Mouse (Mus musculus) mature B cell (primary cell): ENCODE results near the gene Pxylp1.

Source experiments
- in situ Hi-C: fragments of 300-500 bp; cut with MboI; formaldehyde crosslinking; loops from 2 replicates; pipeline ENCODE4 v1.14.3; 2019

Gene Pxylp1

DNA sequence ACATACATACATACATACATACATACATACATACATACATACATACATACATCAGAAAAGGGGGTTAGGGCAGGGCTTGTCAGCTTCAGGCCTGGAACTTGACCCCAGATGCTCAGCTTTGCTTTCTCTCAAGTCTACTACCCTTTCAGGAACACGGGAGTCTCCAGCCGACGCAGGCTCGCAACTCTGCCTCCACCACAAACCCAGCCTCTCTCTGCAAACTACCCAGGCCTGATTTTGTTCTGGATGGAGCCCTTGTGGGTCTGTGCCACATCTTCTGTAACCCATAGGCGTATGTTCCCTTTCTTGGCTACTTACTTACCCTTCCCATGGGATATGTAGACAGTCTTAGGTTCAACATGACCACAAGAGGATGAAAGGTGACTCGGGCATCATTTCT is 1.7 kb downstream of the Pxylp1 start:
- in situ Hi-C loops, result no loop called here

DNA sequence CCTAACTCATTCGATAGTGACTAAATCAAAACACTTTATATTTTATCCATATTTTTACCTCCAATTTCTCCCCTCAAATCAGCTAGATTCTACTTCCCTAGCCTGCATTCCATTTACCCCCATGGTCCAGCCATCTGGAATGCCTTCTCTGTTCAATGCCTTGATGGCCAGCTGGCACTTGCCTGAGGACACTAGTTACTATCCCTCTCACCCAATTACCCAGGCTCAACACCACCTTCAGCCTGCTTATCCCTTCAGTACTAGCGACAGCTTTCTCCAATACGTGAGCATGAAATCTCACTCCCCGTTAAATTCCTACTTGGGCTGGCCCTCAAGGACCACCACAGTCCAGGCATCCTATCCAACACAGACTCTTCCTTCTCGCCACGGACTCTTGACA is 2.2 kb downstream of the Pxylp1 start:
- in situ Hi-C loops, result no loop called here

DNA sequence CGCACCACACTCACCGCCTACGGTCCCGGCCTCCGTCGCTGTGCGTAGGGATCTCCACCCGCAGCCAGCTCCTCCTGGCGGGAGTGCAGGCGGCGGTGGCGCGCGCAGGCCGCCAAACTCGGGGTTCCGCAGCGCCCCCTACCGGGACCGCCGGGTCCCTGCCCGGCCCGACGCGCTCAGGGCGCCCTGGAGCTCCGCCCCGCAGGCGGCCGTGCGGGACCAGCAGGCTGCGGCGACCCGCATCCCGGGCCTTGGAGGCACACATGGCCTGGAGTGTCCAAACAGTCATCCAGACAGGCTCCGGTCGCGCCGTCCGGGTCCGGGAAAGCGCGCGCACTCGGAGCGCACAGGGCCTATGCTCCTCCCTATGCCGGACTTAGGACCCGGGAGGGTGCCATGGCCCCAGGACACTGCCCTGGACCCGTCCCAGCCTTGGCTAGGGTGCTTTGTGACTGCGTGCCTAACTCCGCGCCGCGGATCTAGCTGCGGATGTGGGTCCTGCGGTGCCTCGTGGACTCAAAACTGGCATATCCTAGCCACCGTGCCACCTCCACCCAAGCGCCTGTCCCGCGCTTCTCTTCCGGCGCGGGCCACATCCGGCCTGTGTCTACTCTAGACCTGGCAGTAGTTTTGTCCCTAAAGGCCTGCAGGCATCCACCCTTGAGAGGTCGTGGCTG is 3.0 kb downstream of the Pxylp1 start:
- in situ Hi-C loops, result no loop called here

DNA sequence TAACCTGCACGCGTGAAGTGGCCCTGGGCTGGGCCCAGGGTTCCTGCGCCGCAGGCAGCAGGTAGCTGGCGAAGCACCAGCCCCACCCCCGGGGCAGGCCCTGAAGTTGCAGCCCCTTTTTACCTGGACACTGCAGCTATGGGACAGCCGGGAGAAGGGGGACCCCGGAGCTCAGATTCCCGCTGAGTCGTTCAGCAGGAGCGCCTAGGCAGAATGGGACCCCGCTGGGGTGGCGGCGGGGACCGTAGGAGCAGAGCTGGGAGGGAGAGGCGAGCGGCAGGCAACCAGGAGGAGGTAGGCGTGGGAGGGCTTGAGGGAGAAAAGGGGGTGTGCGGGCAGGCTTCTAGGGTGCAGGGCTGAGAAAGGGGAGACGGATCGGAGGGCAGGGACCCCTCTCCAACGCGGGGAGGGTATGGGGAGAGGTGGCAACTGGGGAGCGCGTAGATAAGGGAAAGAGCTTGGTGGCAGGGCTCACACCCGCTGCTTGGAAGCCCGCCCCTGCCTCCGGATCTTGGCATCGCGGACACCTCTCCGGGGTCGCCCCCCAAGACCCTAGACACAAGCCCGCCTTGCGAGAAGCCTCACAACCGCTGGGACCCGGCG is 3.6 kb downstream of the Pxylp1 start:
- in situ Hi-C loops, result no loop called here

DNA sequence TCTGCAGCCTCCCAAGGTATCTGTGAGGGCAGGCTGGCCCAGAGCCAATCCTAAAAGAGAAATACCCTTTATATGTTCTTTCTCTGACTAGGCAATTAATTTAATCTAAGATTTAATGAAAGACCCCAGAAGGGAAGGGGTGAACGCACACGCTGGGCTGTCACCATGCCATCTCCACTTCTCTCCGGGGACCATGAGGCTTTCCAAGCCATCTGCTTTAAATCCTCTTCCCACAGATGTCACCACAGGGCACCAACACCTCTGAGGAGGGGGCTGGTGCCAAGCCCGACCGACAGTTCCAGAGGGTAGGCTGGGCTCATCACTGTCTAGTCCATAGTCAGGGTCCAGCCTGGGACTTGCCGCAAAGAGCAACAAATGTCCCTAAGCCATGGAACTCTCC is 4.5 kb downstream of the Pxylp1 start:
- in situ Hi-C loops, result no loop called here

DNA sequence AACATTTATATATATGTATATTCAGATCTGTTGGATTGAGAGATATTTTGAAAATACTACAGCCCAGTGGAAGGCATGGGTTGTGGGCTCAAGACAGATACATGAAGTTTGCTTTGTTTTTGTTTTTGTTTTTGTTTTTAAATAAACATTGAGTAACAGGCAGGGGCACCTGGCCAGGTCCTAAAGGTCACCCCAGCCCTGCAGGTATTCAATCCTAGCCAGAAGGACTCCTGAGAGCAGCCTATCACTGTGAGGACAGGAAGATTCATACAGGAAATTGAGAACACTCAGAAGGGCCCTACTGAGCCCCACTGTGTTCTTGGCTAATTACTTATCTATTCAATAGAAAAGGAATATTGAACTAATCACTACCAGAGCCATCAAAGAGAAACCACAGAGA is 5.0 kb downstream of the Pxylp1 start:
- in situ Hi-C loops, result no loop called here

DNA sequence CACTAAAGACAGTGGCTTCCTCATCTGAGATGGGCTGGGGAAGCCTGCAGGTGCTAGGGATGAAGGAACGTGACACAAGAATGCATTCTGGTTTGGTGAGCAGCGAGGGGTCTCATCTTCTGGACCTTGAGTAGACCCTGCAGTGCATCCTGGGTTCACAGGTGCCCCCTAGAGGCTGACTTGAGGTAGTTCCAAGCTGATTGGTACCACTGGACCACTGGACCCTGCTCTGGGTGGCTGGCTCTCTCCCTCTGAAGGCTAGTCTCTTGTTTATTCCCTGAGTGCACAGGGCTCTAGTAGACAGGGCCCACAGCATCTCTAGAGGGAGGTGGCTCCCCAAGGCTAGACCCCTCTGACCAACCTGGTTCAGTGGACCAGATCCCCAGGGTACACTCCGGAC is 6.7 kb downstream of the Pxylp1 start:
- in situ Hi-C loops, result no loop called here

DNA sequence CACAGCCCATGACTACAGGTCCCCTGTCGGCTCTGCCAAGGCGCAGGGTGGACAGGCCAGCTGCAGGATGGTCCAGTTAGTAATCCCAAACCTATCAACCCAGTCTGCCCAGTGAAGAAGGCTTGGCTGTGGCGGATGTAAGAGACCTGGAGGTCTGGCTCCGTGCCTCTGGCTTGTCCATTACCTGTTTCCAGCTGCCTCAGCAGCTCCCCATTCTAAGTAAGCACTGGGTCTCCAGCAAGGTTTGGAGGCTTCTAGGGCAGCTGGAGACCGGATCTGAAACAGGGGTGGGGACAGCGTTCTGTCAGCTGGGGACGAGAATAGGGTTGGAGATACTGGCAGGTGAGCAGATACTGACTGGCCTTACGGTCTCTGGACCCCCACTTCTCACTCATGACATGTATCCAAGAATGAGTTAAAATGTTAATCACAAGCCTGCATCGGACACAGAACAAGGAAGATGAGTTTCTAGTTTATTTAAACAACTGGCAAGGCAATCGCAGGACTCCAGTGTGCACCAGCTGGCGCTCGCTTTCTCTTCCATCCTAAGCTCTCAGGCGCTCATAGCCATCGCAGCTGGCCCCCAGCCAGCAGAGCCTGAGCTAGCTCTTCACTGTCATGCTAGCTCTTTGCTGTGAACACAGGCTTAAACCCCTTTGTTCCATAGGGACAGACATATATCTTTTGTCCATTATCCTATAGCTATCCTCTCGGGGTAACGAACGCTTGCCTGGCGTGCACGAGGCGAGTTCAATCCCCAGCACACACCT is 9.8 kb downstream of the Pxylp1 start:
- in situ Hi-C loops, result no loop called here

DNA sequence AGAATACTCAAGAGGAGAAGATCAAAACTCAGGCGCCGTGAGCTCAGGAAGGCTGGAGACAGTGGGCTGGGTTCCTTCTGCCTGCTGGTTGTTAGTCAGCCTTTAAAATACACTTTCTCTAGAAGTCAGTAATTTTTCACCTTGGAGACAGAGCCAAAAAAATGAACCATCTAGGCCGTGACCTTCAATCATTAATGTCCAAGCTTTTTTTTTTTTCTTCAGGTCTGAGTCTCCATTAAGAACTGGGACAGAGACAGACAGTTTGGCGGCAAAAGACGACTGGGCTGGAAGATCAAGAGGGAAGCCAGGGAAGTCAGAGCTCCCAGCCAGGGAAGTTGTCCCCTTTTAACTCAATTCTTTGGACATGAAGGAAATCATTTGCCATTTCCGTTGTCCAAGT is 10.6 kb downstream of the Pxylp1 start:
- in situ Hi-C loops, result no loop called here

DNA sequence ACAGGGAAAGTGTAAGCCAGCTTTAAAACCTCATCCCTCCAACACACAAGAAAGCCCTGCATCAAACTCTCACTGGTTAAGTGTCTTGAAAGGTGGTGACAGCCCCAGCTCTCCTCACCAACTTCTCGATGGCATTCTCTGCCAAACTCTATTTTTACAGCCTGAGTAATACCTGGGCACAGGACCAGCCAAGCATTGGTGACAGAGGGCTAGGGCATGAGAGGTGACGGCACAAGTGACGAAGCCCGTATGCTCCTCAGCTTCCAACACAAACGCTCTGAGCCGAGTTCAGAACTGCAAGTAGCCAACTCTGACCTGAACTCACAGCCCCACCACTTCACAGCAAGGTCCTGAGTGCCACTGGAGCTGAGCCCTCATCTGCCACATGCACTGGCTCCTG is 13.4 kb downstream of the Pxylp1 start:
- in situ Hi-C loops, result no loop called here

DNA sequence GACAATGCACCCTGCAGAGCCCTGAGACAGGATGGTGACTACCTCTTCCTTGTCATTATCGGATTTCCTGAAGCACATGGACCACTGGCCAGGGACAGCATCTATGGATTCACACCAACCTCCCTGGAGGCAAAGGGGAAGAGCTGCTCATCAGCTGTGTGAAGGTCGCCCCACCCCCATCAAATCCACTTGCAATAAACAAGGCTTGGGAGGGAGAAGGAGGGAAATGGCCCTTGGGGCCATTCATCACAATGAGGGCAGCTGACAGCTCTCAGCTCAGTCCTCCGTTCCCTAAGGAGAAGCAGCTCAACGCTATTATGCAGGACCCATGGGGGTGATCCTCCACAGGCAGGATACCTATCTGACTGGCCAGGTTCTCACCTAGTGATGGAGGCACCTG is 14.0 kb downstream of the Pxylp1 start:
- in situ Hi-C loops, result no loop called here

DNA sequence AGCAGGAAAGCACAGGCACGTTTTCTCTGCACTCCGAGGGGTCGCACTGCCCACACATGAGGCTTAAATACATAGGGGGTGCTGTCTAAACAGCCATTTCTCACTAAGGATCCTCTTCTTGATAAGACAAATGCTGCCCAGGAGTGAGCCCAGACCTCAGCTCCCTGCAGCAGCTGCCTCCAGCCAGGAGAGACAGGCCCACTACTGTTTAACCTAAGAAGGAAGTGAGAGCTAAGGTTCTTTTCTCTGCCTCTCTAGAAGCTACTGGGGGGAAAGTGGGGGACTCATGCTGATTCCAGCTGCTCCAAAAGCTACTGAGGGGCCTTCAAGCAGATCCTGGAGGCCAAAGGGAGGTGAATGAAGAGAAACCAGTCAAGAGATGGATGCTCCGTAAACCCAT is 16.8 kb downstream of the Pxylp1 start:
- in situ Hi-C loops, result no loop called here

DNA sequence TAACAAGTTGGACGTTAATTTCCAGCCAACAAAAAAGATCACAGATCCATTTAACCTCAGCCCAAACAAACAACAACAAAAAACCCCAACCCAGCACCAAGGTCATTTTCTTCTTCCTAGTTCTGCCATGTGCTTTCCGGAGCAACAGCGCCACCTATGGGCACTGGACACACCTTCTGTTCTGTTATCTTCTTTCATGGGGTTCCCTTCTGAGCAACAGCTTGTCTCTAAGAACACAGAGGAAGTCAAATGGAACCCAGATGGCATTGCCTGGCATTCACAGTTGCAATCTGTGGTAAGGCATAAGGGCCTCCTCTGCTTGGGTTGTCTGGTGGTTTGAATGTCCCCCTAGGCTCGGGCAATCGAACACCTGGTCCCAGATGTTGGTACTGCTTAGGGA is 19.4 kb downstream of the Pxylp1 start:
- in situ Hi-C loops, result no loop called here

DNA sequence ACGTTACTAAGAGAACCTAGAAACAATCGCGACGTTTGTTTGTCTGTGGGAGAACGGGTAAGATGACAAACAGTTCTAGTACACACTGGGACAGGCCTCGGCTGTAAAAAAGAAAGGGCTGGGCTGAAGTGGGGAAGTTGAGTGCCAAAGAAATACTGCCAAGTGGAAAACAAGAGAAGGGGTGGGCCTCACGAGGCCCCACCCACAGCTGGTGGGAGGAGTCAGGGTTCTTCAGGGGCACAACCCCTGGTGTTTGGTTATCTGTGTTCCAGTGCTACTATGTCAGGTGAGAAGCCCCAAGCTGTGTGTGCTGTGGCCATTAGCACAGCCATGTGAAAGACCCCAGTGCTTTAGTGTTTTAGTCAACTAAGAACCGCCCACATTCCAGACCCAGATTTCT is 22.4 kb downstream of the Pxylp1 start:
- in situ Hi-C loops, result no loop called here

DNA sequence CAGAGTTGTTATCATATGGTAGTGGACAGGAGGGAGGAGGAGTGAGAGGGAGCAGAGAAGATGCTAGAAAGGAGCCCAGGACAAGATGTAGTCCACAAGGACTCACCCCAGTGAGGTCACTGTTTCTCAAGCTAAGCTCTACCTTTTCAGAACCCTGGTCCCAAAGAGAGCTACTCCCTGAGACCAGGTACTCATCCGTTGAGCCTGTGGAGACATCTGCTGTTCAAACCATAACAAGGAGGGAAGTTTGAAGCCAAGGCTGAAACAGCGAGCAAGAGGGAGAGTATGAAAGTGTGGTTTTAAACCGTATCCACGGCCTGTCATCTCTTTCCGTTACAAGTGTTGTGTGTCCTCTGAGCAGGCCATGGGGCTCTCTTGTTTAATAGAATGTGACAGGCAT is 22.9 kb downstream of the Pxylp1 start:
- in situ Hi-C loops, result no loop called here

DNA sequence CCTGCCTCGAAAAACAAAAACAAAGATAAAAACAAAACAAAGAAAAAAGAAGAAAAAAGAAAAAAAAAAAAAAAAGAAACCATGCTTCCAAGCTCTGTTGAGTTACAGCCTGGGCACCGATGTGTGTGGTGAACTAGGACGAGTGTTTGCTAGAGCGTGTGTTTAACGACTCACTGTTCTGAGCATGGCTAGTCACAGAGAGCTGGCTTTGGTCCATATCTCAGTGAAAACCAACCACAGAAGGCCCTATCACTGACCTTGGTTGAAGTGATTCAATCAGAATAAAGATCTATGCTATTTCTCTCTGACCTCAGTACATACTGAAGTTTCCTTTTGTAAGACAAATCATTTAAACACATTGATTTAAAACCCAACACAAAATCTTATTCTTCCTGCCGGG is 23.9 kb downstream of the Pxylp1 start:
- in situ Hi-C loops, result no loop called here

DNA sequence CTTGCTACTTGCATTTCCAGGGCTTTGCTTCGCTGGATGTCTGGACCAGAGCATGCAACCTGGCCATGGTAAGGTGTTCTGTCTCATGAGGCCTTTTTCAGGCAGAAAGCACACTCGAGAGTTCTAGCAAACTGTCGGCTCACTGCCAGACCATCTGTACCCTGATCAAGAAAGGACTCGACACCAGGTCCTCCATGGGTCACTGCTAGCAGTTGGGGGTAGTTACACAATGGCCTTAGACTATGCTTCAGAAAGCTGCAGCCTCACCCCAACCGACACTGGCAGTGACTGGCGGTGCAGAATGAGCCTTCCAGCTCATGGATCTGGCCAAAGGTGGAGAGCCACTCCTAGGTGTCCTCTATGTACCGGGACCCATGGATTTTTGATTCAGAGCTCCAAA is 25.3 kb downstream of the Pxylp1 start:
- in situ Hi-C loops, result no loop called here

DNA sequence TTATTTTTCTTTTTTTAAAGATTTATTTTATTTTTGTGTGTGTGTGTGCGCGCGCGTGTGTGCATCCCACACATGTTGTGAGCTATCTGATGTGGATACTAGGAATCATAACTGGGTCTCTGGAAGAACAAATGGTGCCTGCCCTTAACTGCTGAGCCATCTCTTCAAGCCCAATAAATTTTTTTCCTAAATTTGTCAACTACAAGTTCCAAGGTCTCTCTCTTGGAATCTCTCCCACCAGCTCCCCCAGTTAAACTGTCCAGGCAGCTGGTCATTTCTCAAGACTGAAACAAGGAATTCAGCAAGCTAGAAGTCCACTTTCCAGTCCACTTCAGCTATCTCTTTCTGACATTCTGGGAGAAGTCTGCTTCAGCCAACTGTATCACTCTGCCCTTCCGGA is 26.3 kb downstream of the Pxylp1 start:
- in situ Hi-C loops, result no loop called here

DNA sequence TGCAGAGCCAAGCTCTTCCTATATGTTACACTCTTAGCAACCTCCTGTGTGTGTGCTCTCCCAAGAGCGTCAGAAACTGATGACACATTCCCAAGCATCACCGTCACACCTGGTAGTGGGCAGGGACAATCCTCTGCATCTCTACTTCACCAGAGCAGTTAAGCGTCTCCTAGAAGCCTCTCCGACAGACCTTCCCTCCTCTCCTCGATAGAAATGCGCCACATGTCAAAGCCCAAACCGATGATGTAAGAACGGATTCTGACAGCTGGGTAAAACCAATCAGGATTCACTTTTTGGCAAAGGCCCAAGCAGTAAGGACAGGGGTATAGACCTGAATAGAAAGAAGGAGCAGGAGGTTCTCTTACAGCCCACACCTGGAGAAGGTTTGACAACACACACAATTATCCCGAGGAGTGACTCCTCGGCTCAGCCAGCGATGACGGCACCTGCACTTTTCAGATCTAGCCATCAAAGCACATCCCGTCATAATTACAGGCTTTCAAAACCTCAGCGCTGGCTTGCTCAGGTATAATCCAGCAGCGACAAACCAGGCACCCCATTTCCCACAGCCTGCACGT is 26.9 kb downstream of the Pxylp1 start:
- in situ Hi-C loops, result no loop called here

DNA sequence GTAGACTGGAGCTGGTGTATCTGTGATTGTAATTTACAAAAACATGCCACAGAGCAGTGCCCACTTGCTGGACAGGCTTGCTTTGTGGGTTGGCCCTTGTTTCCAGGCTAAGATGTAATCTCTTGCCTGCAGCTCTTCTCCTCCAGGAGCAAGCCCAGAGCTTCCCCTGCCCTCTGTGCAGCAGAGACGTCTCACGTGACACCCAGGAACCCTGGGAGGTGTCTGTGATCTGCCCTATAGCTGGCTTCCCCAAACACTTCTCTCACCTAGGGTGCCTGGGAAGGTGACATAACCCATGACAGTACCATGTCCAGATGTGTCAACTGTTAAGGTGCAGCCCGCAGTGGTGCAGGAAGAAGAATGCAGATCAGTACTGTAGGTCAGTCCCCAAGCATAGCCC is 28.9 kb downstream of the Pxylp1 start:
- in situ Hi-C loops, result no loop called here

DNA sequence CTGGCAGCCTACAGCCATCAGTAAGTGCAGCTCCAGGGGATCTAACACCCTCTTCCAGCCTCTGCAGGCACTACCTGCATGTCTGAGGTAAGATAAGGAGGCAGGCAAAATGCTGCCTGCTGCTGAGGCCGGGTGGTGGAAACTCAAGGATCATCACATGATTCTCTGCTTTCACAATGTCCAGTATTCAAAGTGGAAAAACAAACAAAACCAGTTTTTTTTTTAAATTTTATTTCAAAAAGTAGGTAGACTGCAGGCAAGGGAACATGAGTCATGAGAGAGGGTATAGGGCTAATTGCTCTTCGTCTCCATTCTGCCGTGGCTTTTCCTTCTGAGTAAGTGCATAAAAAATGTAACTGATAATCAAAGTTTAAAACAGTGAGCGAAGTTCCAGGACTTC is 29.6 kb downstream of the Pxylp1 start:
- in situ Hi-C loops, result no loop called here

DNA sequence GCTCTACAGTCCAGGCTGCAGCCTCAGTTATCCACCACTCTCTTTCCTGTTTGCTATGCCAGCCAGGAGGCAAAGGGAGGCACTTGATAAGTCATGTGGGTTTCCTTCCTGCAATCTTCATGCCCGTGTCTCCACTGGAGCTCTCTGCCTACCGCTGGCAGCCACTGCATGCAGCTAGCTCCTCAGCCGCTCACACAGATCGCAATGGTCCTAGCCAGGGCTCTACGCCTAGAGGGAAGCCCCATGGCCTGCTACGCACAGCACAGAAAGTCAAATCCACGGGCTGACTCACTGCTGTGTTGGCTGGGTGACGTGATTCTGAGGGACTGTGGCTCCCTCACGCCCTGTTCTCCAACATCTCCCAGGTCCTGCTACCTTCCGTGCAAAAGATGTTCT is 31.4 kb downstream of the Pxylp1 start:
- in situ Hi-C loops, result no loop called here
